ENCODE assay signal across 29 mouse cellular contexts in the genomic region with DNA sequence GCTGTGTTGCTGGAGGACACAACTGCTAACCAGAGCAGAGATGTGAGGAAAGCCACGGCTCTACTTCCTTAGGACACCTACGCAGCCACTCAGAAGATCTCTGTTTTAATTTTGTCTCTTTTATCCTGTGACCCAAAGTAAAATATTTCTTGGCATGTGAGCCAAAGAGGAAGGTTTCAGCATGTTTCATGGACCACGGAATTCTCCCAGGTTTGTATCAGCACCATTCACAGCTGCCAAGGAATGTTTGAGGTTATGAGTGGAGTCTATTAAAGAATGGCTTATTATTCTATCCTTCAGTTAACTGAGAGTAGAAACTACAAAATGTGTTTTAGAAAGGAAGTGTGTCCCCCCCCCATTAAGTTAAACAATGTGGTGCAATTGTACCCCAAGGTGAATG.
A peak's percentile ranks its signal among the peaks of the same experiment; 100 is the strongest.
DNase-seq lines count a peak whose midpoint lies in the region; ATAC-seq and TF ChIP-seq lines count a peak whose summit lies in the region.
"Had no signal": no experiment of that assay in that cellular context is flagged by ENCODE, and none has a peak within 500 bp of the region (broad histone marks: within the 10 kb centered on the region; RNA-seq: fewer than 3 reads in every experiment).

No protein-coding gene starts in this region.

- H3K27me3 ChIP-seq in embryonic facial prominence, embryonic 14.5 days (replicated peaks; ENCODE audit: control insufficient read depth, insufficient read depth, low read length) = no peaks in the 10 kb centered on the region
- no peaks in the 10 kb centered on the region for H3K27me3 ChIP-seq in embryonic facial prominence, embryonic 10.5 days (replicated peaks; ENCODE audit: low read depth, poor library complexity, severe bottlenecking)
- H3K27me3 ChIP-seq in heart, embryonic 10.5 days (ENCODE audit: insufficient read depth, poor library complexity, severe bottlenecking) = no peaks in the 10 kb centered on the region
- H3K27me3 ChIP-seq: CH12.LX; embryonic facial prominence, embryonic 12.5 days; embryonic facial prominence, embryonic 15.5 days; forebrain, embryonic 12.5 days had no signal

- H3K4me2 ChIP-seq in embryonic facial prominence, embryonic 14.5 days (ENCODE audit: low read depth, low read length) = no peak overlapping the region
- H3K4me2 ChIP-seq: embryonic facial prominence, embryonic 12.5 days; embryonic facial prominence, embryonic 15.5 days; forebrain, embryonic 12.5 days had no signal

- ATAC-seq in embryonic facial prominence, embryonic 14.5 days (ENCODE audit: low read depth) = no peak
- ATAC-seq: activated CD4-positive, CD25-positive, alpha-beta regulatory T cell, adult 4 months; CD4-positive, CD25-positive, alpha-beta regulatory T cell, adult 4 months; forebrain, embryonic 14.5 days; forebrain, embryonic 16.5 days; Patski had no signal

- no peaks in the 10 kb centered on the region for H3K4me1 ChIP-seq in embryonic facial prominence, embryonic 14.5 days (ENCODE audit: control insufficient read depth, insufficient read depth, low read length)
- H3K4me1 ChIP-seq in embryonic facial prominence, embryonic 10.5 days = no peaks in the 10 kb centered on the region
- no peaks in the 10 kb centered on the region for H3K4me1 ChIP-seq in embryonic fibroblast, embryonic 13.5 days (ENCODE audit: control insufficient read depth, insufficient read depth, low read length)
- no peaks in the 10 kb centered on the region for H3K4me1 ChIP-seq in heart, embryonic 10.5 days
- H3K4me1 ChIP-seq: embryonic facial prominence, embryonic 12.5 days; embryonic facial prominence, embryonic 15.5 days had no signal

- 67% methylated on average over 3 of the region's 3 CpGs for WGBS in embryonic facial prominence, embryonic 14.5 days
- WGBS in embryonic facial prominence, embryonic 10.5 days = 86% methylated on average over 3 of the region's 3 CpGs
- WGBS in heart, embryonic 10.5 days = 85% methylated on average over 3 of the region's 3 CpGs

- DNase-seq in embryonic facial prominence, embryonic 14.5 days (ENCODE audit: low spot score) = peak; percentile 46
- no peak for DNase-seq in embryonic facial prominence, embryonic 10.5 days (ENCODE audit: low spot score)
- DNase-seq in Muller cell, postnatal 12 days (ENCODE audit: inconsistent ontology term) = peak; percentile 83
- DNase-seq in heart, embryonic 10.5 days (ENCODE audit: low spot score) = no peak
- no peak for DNase-seq in gastrocnemius, postnatal 10 days
- no peak for DNase-seq in frontal cortex, adult 2 months (ENCODE audit: extremely low spot score in 1 of 2, low spot score in 1 of 2)
- DNase-seq: adrenal gland, adult 2 months; adrenal gland, postnatal 10 days; adrenal gland, postnatal 25 days; B cell, adult 2 months; cerebellum, adult 11 months; cerebellum, adult 18-20 months; cerebellum, adult 8-10 months; cerebellum, adult 9-11 months; cerebellum, postnatal 14 days; cerebellum, postnatal 36 days; embryo, embryonic 11 days had no signal

- no peak for TF ChIP-seq CTCF in embryonic fibroblast, embryonic 13.5 days (IDR thresholded peaks at IDR 0.05; ENCODE audit: borderline replicate concordance, insufficient read depth, low read length)

- no peak overlapping the region for H3K4me3 ChIP-seq in embryonic facial prominence, embryonic 14.5 days (ENCODE audit: low read depth, low read length)
- no peak overlapping the region for H3K4me3 ChIP-seq in embryonic facial prominence, embryonic 10.5 days
- no peak overlapping the region for H3K4me3 ChIP-seq in embryonic fibroblast, embryonic 13.5 days (ENCODE audit: insufficient read depth, low read length)
- H3K4me3 ChIP-seq in heart, embryonic 10.5 days = no peak overlapping the region
- H3K4me3 ChIP-seq: embryonic facial prominence, embryonic 12.5 days; embryonic facial prominence, embryonic 15.5 days; forebrain, embryonic 10.5 days; forebrain, embryonic 12.5 days had no signal

- H3K9me3 ChIP-seq in embryonic facial prominence, embryonic 14.5 days (ENCODE audit: control insufficient read depth, low read length) = no peaks in the 10 kb centered on the region
- H3K9me3 ChIP-seq in embryonic facial prominence, embryonic 10.5 days = no peaks in the 10 kb centered on the region
- H3K9me3 ChIP-seq in heart, embryonic 10.5 days = no peaks in the 10 kb centered on the region
- H3K9me3 ChIP-seq: embryonic facial prominence, embryonic 12.5 days; embryonic facial prominence, embryonic 15.5 days; forebrain, embryonic 10.5 days; forebrain, embryonic 12.5 days had no signal

- no peak overlapping the region for H3K9ac ChIP-seq in embryonic facial prominence, embryonic 14.5 days (ENCODE audit: low read depth, low read length)
- H3K9ac ChIP-seq: embryonic facial prominence, embryonic 12.5 days; embryonic facial prominence, embryonic 15.5 days; forebrain, embryonic 12.5 days had no signal

- no peak overlapping the region for H3K27ac ChIP-seq in embryonic facial prominence, embryonic 14.5 days (replicated peaks; ENCODE audit: low read depth, low read length)
- H3K27ac ChIP-seq in embryonic facial prominence, embryonic 10.5 days (replicated peaks) = no peak overlapping the region
- H3K27ac ChIP-seq in embryonic fibroblast, embryonic 13.5 days (ENCODE audit: insufficient read depth, low read length) = peak overlapping the region; percentile 90
- no peak overlapping the region for H3K27ac ChIP-seq in heart, embryonic 10.5 days
- H3K27ac ChIP-seq: embryonic facial prominence, embryonic 12.5 days; embryonic facial prominence, embryonic 15.5 days; forebrain, embryonic 10.5 days; forebrain, embryonic 12.5 days had no signal

- no peaks in the 10 kb centered on the region for H3K36me3 ChIP-seq in embryonic facial prominence, embryonic 14.5 days (ENCODE audit: control insufficient read depth, insufficient read depth, low read length)
- no peaks in the 10 kb centered on the region for H3K36me3 ChIP-seq in embryonic facial prominence, embryonic 10.5 days (replicated peaks)
- no peaks in the 10 kb centered on the region for H3K36me3 ChIP-seq in heart, embryonic 10.5 days
- H3K36me3 ChIP-seq: embryonic facial prominence, embryonic 12.5 days; embryonic facial prominence, embryonic 15.5 days; forebrain, embryonic 10.5 days; forebrain, embryonic 12.5 days; G1E had no signal

- TF ChIP-seq POLR2A in embryonic fibroblast, embryonic 13.5 days (IDR thresholded peaks at IDR 0.05; ENCODE audit: low read depth, low read length) = no peak

Comparison
In these comparisons a context has a peak if more than half of its experiments do, and no peak if none do; other contexts are left out.
1. DNase-seq: peak in embryonic facial prominence, embryonic 14.5 days (single experiment) and Muller cell, postnatal 12 days (single experiment); none in embryonic facial prominence, embryonic 10.5 days (single experiment), heart, embryonic 10.5 days (single experiment), gastrocnemius, postnatal 10 days (single experiment) and frontal cortex, adult 2 months (0 of 2).